Mouse (Mus musculus) retina, embryonic 14.5 days (tissue): ENCODE measurements at regions not wholly inside any gene's neighbourhood (a gene's known extent, or its start where the extent isn't known, plus 50 kb on each side); places are given as distances from the start of the nearest gene placed in this dataset.
A peak's percentile ranks its signal among the peaks of the same experiment; 100 is the strongest.
"Not testable (repeated sequence)": the region's sequence is repeated elsewhere in the genome, so short reads cannot be mapped to it uniquely, and the experiment has no call there.

Source experiments
- DNase-seq: peaks from one replicate; pipeline ENCODE4 v3.0.0-alpha.2; 2015; ENCODE audit warnings: low spot score

DNA sequence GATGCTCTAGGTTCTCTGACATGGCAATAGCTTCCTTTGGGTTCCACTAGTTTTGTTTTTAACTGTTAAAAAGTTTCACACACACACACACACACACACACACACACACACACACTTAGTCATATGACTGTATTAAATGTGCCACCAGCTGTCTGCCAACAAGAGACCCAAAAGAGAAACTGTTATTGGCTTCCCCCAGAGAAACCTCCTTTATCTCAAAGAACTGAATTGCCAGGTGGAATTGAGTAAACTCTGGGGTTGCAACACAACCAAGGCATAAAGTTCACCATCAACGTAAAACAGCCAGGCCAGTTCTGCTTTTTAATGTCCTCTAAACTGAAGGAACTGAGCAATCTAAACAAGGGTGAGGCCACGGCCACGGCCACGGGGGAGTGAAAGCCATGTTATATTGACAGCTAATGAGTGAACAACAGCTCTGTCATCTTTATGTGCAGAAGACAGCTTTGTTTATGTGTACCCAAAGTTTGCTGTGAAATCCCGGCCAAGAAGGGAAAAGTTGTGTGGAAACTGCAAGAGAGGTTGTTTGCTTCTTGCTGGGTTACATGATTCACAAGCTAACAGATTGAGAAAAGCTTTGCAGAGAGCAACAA is 69.3 kb downstream of the Btg1 start:
- no peak for DNase-seq

DNA sequence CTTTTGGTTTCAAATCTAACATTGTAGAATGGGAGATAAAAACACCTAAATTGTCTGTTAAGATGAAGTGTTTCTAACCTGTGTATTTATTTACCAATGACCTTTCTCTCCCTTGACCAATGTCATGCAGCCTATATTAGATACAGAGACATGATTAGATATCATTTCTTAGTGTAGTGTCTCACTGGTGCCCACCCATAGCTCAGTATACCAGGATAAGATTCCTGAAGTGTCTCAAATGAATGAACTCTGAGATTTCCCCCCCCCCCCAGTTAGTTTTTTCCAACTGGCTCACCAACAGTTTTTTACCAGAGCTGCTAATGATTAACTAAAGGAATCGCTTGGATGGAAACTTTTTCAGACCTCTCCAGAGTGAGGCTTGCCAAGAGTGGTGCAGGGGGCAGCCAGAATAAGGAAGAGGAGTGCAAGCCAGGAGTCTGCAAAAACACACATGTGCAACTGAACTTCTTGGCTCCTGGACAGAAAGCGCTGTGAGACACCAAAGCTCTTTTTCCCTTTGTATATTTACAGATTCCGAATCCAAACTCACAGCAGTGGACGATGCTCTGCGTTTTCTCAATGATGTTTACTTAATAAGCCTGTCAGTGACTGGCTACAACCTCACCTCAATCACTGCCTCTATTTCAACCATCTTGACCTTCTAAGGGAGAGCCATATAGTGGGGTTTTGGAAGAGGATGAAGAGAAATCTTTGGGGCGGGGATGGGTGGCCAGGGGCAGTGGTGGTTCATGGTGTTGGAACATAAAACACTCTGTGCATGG is 70.0 kb downstream of the Btg1 start:
- no peak for DNase-seq

DNA sequence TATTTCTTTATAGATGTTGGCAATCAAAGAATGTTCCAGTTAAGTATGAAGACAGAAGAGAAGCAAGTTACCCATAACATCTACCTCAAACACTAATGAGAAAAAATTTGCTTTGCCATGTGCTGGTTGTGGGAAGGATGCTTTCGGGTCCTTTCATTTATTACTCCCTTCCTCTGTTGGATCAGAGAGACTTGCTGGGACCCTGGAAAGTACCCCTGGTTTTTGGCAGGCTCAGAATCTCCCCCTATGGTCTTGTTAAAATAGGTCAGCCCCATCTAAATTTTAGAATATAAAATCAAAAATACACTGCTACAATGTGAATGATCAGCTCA is 70.6 kb downstream of the Btg1 start:
- DNase-seq: no peak

DNA sequence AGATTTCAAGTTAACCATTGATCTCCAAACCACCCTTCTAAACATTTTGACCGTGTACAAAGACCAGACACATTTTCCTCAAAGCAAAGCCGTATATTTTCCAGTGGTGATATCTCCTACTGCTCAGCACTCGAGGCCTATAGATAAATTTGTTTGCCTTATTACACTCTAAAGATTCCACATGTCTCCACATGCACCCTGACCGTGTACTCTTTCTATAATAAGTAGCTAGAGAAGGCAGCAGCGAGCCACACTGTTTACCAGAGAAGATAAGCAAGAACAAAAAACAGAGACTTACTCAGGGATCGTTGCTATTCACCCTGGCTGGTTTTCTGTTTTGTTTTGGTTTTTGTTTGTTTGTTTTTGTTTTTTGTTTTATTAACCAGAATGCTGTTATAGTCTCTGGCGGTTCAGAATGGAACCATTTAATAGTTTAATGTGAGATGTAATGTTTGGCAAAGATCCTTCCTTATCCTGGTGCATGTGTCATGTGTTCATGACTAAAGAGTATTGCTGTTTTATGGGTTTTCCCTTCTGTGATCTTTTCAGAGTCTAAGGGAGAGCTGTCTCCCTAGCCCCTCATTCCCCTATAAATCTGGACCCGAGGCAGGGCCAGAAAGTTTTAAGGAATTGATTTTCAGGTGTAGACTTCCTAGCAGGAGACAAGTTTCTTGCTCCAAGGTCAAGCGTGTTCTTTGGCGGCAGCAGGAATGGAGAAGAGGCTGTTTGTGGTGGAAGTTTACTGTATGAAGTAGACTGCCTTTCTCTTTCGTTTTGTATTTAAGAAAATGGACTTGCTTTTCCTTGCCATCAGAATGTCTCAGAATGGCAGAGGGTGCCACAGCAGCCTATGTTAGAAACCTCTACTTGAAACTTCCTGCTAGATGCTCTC is 73.4 kb downstream of the Btg1 start:
- DNase-seq: no peak

DNA sequence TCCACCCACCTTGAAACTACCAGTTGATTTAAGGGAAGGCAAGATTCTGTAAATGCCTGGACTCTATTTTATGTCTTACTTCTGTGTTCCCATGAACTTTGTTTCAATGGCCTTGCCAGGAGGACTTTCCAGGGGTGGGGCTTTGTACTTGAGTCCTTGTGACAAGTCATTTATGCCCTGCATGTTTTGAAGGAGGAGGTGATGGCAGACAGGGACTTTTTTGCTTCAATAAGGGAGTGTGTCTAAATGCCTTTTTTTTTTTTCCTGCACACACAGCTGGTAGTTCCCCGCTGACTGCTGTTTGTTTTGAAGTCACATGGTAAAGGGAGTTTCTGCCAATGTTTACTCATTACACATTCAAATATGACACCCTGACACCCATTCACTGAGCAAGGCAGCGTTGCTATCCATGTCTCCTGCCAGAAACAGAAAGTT is 74.1 kb downstream of the Btg1 start:
- DNase-seq: no peak

DNA sequence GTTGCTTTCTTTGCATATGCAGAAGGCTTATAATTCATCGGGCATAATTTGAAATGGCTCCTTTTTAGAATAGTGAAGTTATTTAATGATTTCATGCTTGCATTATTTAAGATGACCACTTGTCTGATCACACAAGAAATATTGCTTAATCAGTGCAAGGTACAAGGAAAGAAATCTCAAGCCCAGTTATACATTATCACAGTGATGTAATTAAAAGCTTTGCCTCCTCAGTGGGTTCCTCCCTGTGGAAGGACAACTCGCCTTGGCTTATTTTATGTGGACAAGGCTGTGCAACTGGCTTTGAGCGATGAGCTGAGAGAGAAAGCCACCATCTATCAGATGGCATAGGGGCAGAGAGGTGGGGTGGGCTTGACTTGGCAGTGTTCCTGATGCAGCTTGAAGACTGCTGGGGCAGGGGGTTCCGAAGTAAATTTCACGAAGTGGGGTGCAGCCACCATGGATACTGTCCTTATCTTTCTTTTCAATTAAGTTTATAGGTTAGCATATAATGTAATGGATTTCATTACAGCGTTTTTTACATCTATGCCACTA is 74.6 kb downstream of the Btg1 start:
- no peak for DNase-seq

DNA sequence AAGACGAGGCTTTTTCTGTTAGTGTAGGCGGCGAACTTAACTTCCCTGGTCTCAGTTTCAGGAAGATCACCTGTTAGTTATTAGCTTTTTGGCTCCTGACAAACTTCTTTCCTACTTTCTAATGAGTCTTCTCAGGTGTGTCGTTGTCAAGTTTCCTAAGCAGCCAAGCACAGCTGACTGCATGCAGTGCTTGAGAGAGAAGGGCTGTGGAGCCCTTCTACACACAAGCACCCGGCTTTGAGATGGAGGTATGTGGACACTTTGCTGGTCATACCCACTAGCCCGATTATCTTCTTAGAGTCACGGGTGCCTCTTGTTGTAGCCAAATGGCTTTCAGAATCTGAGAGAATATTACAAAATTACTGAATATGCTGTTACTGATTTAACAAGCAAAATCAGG is 76.0 kb downstream of the Btg1 start:
- DNase-seq: no peak

DNA sequence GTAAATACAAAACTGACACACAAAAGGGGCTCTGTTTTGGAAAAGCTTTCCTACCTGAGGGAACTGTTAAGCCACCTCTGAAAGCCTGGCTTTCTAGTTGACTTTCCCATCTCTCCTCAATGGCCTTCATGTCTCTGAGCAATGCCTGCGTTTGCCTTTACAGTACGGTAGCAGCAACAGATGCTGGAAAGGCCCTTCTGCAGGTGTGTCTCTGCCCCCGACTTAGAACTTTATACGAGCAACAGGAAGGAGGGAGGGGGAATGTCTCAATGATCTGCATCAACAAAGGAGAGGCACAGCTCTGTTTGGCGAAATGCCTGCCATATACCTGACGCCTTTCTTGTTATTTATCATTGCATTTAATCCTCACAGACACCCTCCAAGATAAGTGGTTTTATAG is 77.0 kb downstream of the Btg1 start:
- DNase-seq: no peak

DNA sequence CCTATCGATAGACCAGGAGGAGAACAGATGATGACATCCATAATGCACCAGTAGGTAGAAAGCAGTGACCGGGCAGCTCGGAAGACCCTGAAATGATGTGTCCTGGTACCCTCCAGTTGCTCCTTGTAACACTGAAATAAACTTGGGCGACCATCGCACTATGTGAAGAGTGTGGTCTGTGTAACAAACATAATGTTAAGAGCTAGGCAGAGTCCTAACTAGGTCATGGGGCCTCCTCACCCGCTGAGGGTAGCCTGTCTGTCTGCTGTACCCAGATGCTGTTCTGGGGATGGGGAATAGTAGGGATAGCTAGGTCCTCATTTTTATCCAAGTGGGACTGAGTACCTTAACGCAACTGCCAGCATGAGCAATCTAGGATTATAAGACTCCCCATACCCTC is 79.8 kb downstream of the Btg1 start:
- peak; percentile 2 for DNase-seq

DNA sequence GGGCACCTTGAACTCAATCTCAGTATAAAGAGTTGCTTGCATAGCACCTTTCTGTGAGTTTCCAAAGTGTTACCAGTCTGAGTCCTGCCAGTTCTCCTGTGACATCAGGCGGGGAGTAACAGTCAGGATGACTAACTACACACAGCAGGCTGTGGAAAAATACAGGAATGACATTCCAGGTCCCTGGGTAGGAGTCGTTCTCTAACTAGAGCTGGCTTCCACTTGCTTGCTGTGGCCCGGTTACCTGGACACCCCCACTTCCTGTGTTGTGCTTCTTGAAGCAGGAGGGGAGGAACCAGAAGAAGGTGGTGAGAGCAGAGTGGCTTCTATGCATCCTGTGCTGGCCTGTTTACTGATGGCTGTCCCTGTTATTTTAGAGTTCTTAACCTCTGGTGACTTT is 81.0 kb downstream of the Btg1 start:
- DNase-seq: no peak

DNA sequence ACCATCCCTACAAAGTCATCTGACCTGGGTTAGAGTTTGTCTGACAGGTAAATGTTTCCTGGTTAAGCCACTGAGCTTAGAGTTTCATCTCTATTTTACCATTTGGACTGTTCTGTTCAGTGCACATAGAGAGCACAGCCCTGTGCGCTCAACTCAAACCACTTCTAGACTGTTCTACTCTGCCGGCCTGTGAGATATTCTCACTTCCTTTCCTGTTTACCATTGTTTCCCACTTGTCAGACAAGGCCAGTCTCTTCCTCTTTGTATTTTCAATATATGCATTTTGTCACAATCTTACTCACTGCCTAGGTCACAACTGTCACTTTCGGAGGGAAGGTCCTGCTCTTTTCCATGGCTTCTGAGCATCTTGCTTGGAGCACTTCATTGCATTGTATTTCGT is 89.8 kb downstream of the Btg1 start:
- DNase-seq: no peak

DNA sequence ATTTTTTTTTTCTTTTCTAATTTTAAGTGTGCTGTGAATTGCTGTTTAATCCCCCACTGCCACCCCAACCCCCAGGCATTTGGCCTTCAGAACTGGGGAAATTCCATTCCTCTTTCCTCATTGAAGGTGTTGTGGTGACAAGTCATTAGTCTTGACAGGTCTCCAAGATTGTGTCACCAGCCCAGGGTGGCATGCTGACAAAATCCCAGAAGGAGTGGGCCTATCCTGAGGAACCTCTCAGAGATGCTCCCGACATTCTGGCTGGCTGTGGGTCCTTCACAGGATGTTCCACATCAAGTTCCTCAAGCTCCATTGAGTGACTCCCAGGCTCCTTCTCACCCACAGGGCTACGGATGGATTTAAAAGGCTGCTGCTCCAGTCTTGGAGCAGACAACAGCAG is 91.7 kb downstream of the Btg1 start:
- DNase-seq: no peak

DNA sequence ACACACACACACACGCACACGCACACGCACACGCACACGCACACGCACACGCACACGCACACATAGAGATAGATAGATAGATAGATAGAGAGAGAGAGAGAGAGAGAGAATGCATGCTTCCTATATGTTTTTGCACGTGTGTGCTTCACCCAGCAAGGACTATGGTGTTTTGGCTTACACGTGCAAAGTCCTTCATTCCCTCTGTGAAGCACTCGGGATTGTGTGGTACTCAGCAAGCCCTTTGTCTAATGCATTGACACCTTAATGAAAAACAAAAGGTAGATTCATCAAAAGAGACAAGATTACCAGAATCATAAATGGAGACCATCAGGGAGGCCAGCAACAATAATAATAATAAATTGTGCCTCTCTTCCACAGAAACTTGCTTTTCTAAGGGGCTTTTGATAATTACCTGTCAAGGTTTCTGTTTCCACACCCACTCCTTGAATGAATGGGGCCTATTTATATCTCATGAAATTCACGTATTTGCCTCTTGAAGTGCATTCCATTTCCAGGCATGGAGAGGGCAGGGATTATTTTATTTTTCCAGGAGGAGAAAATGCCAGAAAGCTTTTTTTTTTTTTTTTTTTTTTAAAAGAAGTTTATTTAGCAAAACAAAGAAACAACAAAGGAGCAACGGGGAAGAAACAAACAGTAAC is 93.0 kb downstream of the Btg1 start:
- no peak for DNase-seq

DNA sequence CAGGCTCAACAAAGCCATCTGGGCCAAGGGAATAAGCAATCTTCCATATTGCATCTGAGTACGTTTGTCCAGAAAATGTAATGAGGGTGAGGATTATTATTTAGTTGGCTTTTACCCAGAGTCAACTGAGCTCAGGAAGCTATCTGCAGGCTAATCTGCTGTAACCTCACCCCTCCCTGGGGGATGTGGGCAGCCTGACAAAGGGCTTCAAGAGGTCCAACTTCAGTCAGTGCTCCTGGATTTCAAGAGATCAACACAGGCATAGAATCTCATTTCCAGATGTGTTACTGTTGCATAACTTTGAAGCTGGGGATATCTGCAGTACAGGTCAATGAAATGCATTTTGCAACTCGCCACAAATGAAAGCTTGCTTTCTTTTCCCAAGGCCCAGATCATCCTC is 95.2 kb downstream of the Btg1 start:
- DNase-seq: no peak

DNA sequence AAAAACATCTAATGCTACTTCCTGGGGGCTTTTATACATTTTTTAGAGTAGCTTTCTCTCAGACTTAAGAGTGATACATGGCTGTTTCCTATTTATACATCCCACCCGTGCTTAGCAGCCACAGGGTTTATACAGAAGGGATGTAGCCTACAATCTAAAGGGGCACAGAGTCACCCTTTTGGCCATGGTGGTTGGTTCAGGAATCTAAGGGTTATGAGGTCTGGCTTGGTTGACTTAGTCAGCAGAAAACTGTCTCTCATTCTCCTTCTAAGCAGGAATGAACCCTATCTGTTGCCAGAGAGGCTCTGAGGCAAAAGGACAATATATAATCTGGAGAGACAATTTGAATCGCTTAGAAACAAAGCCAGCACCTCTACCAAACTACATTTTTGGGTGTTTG is 97.9 kb downstream of the Btg1 start:
- DNase-seq: no peak

DNA sequence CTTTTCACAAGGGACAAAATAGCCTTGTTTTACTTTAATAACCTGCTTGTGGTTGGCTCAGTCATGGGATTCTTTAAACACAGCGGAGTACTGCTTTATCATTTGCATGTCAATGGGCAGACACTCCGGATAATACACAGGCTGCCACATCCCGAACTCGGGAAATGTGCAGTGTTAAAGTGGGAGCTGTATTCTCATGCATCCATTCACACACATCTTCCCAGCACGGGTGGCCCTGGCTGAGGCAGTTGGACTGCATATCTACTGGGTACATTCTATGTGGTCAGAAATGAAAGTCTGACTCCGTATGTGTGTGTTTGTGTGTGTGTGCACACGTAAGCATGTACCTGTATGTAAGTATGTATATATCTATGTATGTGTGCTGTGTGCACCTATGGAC is 100.5 kb downstream of the Btg1 start:
- DNase-seq: no peak

DNA sequence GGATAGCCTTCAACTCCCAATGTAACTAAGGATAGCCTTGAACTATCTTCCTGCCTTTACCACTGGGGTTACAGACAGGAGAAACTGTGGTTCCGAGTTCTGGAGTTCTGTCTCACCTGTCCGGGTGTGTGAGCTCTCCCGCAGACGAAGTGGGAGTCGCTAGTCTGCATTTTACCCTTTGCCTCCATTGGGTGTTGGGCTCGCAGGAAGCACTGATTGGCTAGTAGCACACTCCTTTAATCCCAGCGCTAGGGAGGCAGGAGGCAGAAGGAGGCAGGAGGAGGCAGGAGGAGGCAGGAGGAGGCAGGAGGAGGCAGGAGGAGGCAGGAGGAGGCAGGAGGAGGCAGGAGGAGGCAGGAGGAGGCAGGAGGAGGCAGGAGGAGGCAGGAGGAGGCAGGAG is 101.9 kb downstream of the Btg1 start:
- not testable (repeated sequence) for DNase-seq

DNA sequence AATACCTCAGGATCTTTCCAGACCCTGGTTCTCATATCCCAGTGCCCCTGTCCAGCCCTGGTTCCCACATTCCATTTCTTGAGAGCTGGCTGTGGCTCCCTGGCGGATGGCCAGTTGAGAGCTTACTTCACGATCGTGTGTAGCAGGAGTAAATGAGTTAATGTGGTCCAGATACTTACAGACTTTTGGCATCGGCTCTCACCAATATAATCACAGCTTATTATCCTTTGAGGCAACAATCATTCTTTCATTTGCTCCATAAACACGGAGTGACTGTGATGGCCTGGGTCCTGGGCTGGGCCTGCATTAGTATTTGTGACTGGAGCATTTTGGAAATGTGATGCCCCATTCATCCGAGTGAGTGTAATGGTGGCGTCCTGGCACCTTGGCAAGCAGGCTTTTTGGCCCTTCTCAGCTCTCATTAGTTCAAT is 103.5 kb downstream of the Btg1 start:
- no peak for DNase-seq

DNA sequence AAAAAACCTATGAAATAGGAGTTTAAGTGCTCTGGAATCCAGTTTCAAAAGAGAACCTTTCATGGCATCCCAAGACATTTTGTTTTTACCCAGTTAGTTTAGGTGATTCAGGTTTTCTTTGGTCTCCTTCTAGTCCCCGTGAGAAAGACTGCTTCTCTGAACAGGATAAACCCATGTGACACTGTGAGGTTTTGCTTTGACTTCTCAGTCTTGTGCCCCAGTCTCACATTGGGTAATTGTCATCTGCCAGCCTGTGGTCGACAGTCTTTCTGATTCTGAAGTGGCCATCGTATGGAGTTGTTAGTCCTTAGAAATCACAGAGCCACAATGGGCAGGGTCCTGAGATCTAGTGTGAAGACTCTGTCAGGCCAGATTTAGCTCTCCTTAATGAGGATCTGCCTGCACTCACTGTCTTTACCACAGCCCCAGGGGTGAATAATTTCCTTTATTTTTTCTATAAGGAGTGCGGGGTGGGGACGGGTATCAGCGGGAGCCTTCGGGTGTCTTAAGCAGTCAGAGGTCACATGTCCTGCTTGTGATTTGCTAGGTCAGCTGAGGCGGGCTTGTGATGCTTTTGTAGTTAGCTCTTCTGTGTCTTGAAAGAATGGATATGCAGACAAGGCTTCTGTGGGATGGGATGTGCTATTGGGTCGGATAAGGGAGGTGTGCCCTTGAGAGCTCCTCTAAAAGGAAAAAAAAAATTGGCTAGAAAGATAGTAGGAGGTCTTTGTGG is 104.3 kb downstream of the Btg1 start:
- peak; percentile 33 for DNase-seq

DNA sequence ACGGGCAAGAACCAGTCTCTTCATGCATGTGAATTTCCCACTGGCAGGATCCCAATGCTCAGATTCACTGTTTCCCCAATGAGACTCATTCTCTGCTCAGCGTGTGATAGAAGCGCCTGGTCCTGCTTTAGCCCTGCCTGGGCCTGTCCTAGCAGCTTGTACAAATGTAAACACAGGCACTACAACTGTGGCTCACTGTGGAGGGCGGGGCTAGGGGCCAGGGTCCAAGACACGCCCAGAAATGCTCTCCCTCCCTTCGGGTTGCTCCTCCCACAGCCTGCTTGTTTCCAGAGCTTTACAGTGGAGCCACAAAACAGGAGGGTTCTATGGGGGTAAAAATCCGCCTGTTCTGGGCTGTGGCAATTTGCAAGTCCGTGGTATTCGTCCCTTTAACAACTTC is 105.7 kb downstream of the Btg1 start:
- DNase-seq: peak; percentile 71

DNA sequence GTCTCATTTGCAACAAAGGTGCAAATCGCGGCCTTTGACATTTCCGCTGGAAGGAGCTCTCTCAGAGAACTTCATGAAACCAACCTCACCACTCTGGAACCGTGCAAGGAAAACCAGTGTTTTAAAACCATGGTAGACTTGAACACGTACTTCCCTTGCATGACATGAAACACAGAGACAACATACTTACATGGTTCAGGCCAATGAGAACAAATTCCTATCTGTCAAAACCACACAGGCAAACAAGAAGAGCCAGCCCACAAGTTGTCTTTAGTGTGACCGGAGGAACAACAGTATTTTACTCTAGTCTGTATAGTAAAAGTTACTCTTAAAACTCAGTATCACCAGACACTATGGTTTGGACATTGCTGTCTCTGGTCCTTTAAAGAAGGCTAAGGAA is 106.3 kb downstream of the Btg1 start:
- no peak for DNase-seq
